Mouse (Mus musculus): ENCODE measurements around the gene Spred2. TPM values are rescaled to one million over a fixed set of nuclear protein-coding genes. Genes with fewer than 3 reads are reported as not detected.

Spred2 gene
- polyA plus RNA-seq (2015; fragmentation: Nextera tagmentation; extraction: Ambion mirVana) = 8.4 TPM in 2 replicates

GRCm38 (mm10) chr11:19923888-19924756 is at the start of gene Spred2:
TSS of gene Spred2 (plus strand) at chr11:19924375.
- Histone ChIP-seq H3K9me3 (ENCODE audit: control insufficient read depth, low read length) (no peaks in the 10 kb centered on the region), H3K4me1 (replicated peaks; ENCODE audit: control insufficient read depth, insufficient read depth, low read length) (peaks cover 21% of the 10 kb centered on the region), H3K4me3 (replicated peaks; ENCODE audit: low read length) (peak within 1 kb of the TSS; percentile 90), H3K27me3 (replicated peaks; ENCODE audit: control insufficient read depth, insufficient read depth, low read length) (no peaks in the 10 kb centered on the region), H3K36me3 (ENCODE audit: control insufficient read depth, insufficient read depth) (no peaks in the 10 kb centered on the region), H3K9ac (replicated peaks; ENCODE audit: low read depth, low read length) (peak within 1 kb of the TSS; percentile 91), H3K4me2 (ENCODE audit: low read length) (peak within 1 kb of the TSS; percentile 63), H3K27ac (ENCODE audit: low read length) (peak within 1 kb of the TSS; percentile 96)
- peak; percentile 56 for ATAC-seq
- WGBS = under 1% methylated on average over 51 of the region's 57 CpGs

- H3K4me1 ChIP-seq (replicated peaks; ENCODE audit: control insufficient read depth, insufficient read depth, low read length) = no peaks in the 10 kb centered on the region; the same call in 1 of the 2 replicates
- H3K36me3 ChIP-seq (ENCODE audit: control insufficient read depth, insufficient read depth) = no peaks in the 10 kb centered on the region
- H3K4me2 ChIP-seq (ENCODE audit: low read length) = no peak overlapping the region
- no peak overlapping the region for H3K27ac ChIP-seq (ENCODE audit: low read length)
- H3K4me3 ChIP-seq (replicated peaks; ENCODE audit: low read length) = no peak overlapping the region
- no peaks in the 10 kb centered on the region for H3K9me3 ChIP-seq (ENCODE audit: control insufficient read depth, low read length)
- no peak for ATAC-seq
- no peak overlapping the region for H3K9ac ChIP-seq (replicated peaks; ENCODE audit: low read depth, low read length)
- 34% methylated on average over 12 of the region's 12 CpGs for WGBS
- H3K27me3 ChIP-seq (replicated peaks; ENCODE audit: control insufficient read depth, insufficient read depth, low read length) = no peaks in the 10 kb centered on the region
Observed at GRCm38 (mm10) chr11:19875551-19875950, 48.6 kb upstream of the Spred2 start.

- WGBS = 43% methylated on average over 5 of the region's 5 CpGs
- ATAC-seq = no peak
- no peak overlapping the region for H3K4me2 ChIP-seq (ENCODE audit: low read length)
Observed at GRCm38 (mm10) chr11:19875964-19876363, 48.2 kb upstream of the Spred2 start.

GRCm38 (mm10) chr11:19877239-19877915 is 46.8 kb upstream of the Spred2 start:
- no peak overlapping the region for H3K27ac ChIP-seq (ENCODE audit: low read length)
- H3K4me2 ChIP-seq (ENCODE audit: low read length) = no peak overlapping the region
- no peaks in the 10 kb centered on the region for H3K27me3 ChIP-seq (replicated peaks; ENCODE audit: control insufficient read depth, insufficient read depth, low read length)
- H3K4me3 ChIP-seq (replicated peaks; ENCODE audit: low read length) = no peak overlapping the region
- H3K9ac ChIP-seq (replicated peaks; ENCODE audit: low read depth, low read length) = no peak overlapping the region
- no peaks in the 10 kb centered on the region for H3K36me3 ChIP-seq (ENCODE audit: control insufficient read depth, insufficient read depth)
- no peaks in the 10 kb centered on the region for H3K9me3 ChIP-seq (ENCODE audit: control insufficient read depth, low read length)
- no peaks in the 10 kb centered on the region; the same call in 1 of the 2 replicates for H3K4me1 ChIP-seq (replicated peaks; ENCODE audit: control insufficient read depth, insufficient read depth, low read length)
- 51% methylated on average over 4 of the region's 4 CpGs for WGBS
- ATAC-seq = no peak

More at GRCm38 (mm10) chr11:19875964-19876363, 48.2 kb upstream of the Spred2 start:
- Histone ChIP-seq H3K9ac (replicated peaks; ENCODE audit: low read depth, low read length) (no peak overlapping the region), H3K27me3 (replicated peaks; ENCODE audit: control insufficient read depth, insufficient read depth, low read length) (no peaks in the 10 kb centered on the region), H3K27ac (ENCODE audit: low read length) (no peak overlapping the region), H3K9me3 (ENCODE audit: control insufficient read depth, low read length) (no peaks in the 10 kb centered on the region), H3K4me3 (replicated peaks; ENCODE audit: low read length) (no peak overlapping the region), H3K36me3 (ENCODE audit: control insufficient read depth, insufficient read depth) (no peaks in the 10 kb centered on the region), H3K4me1 (replicated peaks; ENCODE audit: control insufficient read depth, insufficient read depth, low read length) (no peaks in the 10 kb centered on the region; the same call in 1 of the 2 replicates)

- Histone ChIP-seq H3K4me2 (ENCODE audit: low read length) (no peak overlapping the region), H3K9me3 (ENCODE audit: control insufficient read depth, low read length) (no peaks in the 10 kb centered on the region), H3K27me3 (replicated peaks; ENCODE audit: control insufficient read depth, insufficient read depth, low read length) (no peaks in the 10 kb centered on the region), H3K4me1 (replicated peaks; ENCODE audit: control insufficient read depth, insufficient read depth, low read length) (no peaks in the 10 kb centered on the region), H3K36me3 (ENCODE audit: control insufficient read depth, insufficient read depth) (no peaks in the 10 kb centered on the region), H3K27ac (ENCODE audit: low read length) (no peak overlapping the region), H3K9ac (replicated peaks; ENCODE audit: low read depth, low read length) (no peak overlapping the region), H3K4me3 (replicated peaks; ENCODE audit: low read length) (no peak overlapping the region)
- ATAC-seq = no peak
- WGBS = 75% methylated on average over 2 of the region's 2 CpGs
Observed at GRCm38 (mm10) chr11:19881342-19881741, 42.8 kb upstream of the Spred2 start.

GRCm38 (mm10) chr11:19890700-19891406 is 33.3 kb upstream of the Spred2 start:
- H3K27ac ChIP-seq (ENCODE audit: low read length) = no peak overlapping the region
- no peak overlapping the region for H3K4me3 ChIP-seq (replicated peaks; ENCODE audit: low read length)
- 69% methylated on average over 6 of the region's 6 CpGs for WGBS
- H3K4me1 ChIP-seq (replicated peaks; ENCODE audit: control insufficient read depth, insufficient read depth, low read length) = no peaks in the 10 kb centered on the region
- H3K4me2 ChIP-seq (ENCODE audit: low read length) = no peak overlapping the region
- ATAC-seq = no peak
- H3K9me3 ChIP-seq (ENCODE audit: control insufficient read depth, low read length) = no peaks in the 10 kb centered on the region
- no peaks in the 10 kb centered on the region for H3K36me3 ChIP-seq (ENCODE audit: control insufficient read depth, insufficient read depth)
- H3K9ac ChIP-seq (replicated peaks; ENCODE audit: low read depth, low read length) = no peak overlapping the region
- H3K27me3 ChIP-seq (replicated peaks; ENCODE audit: control insufficient read depth, insufficient read depth, low read length) = no peaks in the 10 kb centered on the region

- H3K27me3 ChIP-seq (replicated peaks; ENCODE audit: control insufficient read depth, insufficient read depth, low read length) = no peaks in the 10 kb centered on the region
Observed at GRCm38 (mm10) chr11:19893233-19893632, 30.9 kb upstream of the Spred2 start.

GRCm38 (mm10) chr11:19899621-19900020 is 24.6 kb upstream of the Spred2 start:
- H3K27me3 ChIP-seq (replicated peaks; ENCODE audit: control insufficient read depth, insufficient read depth, low read length) = no peaks in the 10 kb centered on the region
- H3K4me2 ChIP-seq (ENCODE audit: low read length) = no peak overlapping the region
- no peak overlapping the region for H3K4me3 ChIP-seq (replicated peaks; ENCODE audit: low read length)
- no peaks in the 10 kb centered on the region for H3K4me1 ChIP-seq (replicated peaks; ENCODE audit: control insufficient read depth, insufficient read depth, low read length)
- H3K9ac ChIP-seq (replicated peaks; ENCODE audit: low read depth, low read length) = no peak overlapping the region
- ATAC-seq = peak; percentile 90
- no peak overlapping the region; the same call in 1 of the 2 replicates for H3K27ac ChIP-seq (ENCODE audit: low read length)
- peaks cover 5% of the 10 kb centered on the region; the same call in 1 of the 2 replicates for H3K9me3 ChIP-seq (ENCODE audit: control insufficient read depth, low read length)
- no peaks in the 10 kb centered on the region for H3K36me3 ChIP-seq (ENCODE audit: control insufficient read depth, insufficient read depth)
- 51% methylated on average over 5 of the region's 5 CpGs for whole genome bisulfite sequencing

More at GRCm38 (mm10) chr11:19893233-19893632, 30.9 kb upstream of the Spred2 start:
- ATAC-seq = no peak
- no peaks in the 10 kb centered on the region for H3K9me3 ChIP-seq (ENCODE audit: control insufficient read depth, low read length)
- H3K9ac ChIP-seq (replicated peaks; ENCODE audit: low read depth, low read length) = no peak overlapping the region
- H3K36me3 ChIP-seq (ENCODE audit: control insufficient read depth, insufficient read depth) = no peaks in the 10 kb centered on the region
- no peak overlapping the region for H3K4me2 ChIP-seq (ENCODE audit: low read length)
- H3K27ac ChIP-seq (ENCODE audit: low read length) = no peak overlapping the region
- H3K4me1 ChIP-seq (replicated peaks; ENCODE audit: control insufficient read depth, insufficient read depth, low read length) = no peaks in the 10 kb centered on the region
- no peak overlapping the region for H3K4me3 ChIP-seq (replicated peaks; ENCODE audit: low read length)
- 83% methylated on average over 3 of the region's 3 CpGs for WGBS

GRCm38 (mm10) chr11:19900712-19901111 is 23.5 kb upstream of the Spred2 start:
- no peak overlapping the region for H3K4me2 ChIP-seq (ENCODE audit: low read length)
- WGBS = 75% methylated on average over 4 of the region's 4 CpGs
- no peak for ATAC-seq

More at GRCm38 (mm10) chr11:19900712-19901111, 23.5 kb upstream of the Spred2 start:
- Histone ChIP-seq H3K27me3 (replicated peaks; ENCODE audit: control insufficient read depth, insufficient read depth, low read length) (no peaks in the 10 kb centered on the region), H3K9ac (replicated peaks; ENCODE audit: low read depth, low read length) (no peak overlapping the region), H3K9me3 (ENCODE audit: control insufficient read depth, low read length) (peaks cover 7% of the 10 kb centered on the region), H3K27ac (ENCODE audit: low read length) (no peak overlapping the region), H3K36me3 (ENCODE audit: control insufficient read depth, insufficient read depth) (no peaks in the 10 kb centered on the region), H3K4me1 (replicated peaks; ENCODE audit: control insufficient read depth, insufficient read depth, low read length) (no peaks in the 10 kb centered on the region), H3K4me3 (replicated peaks; ENCODE audit: low read length) (no peak overlapping the region)

Measured in forebrain, embryonic 16.5 days (tissue).